Mouse (Mus musculus) bone marrow macrophage, adult 2 months (primary cell): ENCODE data around the gene Rptor. TPM values are rescaled to one million over a fixed set of nuclear protein-coding genes. Genes with fewer than 3 reads are reported as not detected.
A peak's percentile ranks its signal among the peaks of the same experiment; 100 is the strongest.

Experiments
- H3K27ac ChIP-seq: 2 replicates; pipeline ENCODE4 v1.5.1; 2012; ENCODE audit warnings: low read depth, low read length; ENCODE audit not compliant: insufficient read depth
- H3K4me1 ChIP-seq: 2 replicates; pipeline ENCODE4 v1.6.1; 2012; ENCODE audit warnings: low read length; ENCODE audit not compliant: control insufficient read depth, insufficient read depth
- H3K4me3 ChIP-seq: 2 replicates; pipeline ENCODE4 v1.5.1; 2012; ENCODE audit warnings: mild to moderate bottlenecking, low read length, moderate library complexity; ENCODE audit not compliant: insufficient read depth
- CTCF ChIP-seq: IDR thresholded peaks from 2 replicates; pipeline ENCODE4 v1.5.1; 2012; ENCODE audit warnings: low read depth, mild to moderate bottlenecking, low read length, moderate library complexity
- POLR2A ChIP-seq: IDR thresholded peaks from 2 replicates; pipeline ENCODE4 v1.6.1; 2012; ENCODE audit warnings: mild to moderate bottlenecking, low read depth, low read length, borderline replicate concordance
- polyA plus RNA-seq: library from polyadenylated mRNA; stranded (reverse); fragments of >200 nt; gene quantifications from 2 replicates; pipeline ENCODE4 v1.2.4, GENCODE M21; 2012; ENCODE audit not compliant: missing spikeins, insufficient read depth, insufficient read length

Gene Rptor
- polyA plus RNA-seq, 1 experiment: 23.8 TPM

GRCm38 (mm10) chr11:119901174-119901573 is 298.5 kb downstream of the Rptor start:
- Histone ChIP-seq H3K27ac (no peak overlapping the region), H3K4me1 (no peaks in the 10 kb centered on the region), H3K4me3 (no peak overlapping the region)
- TF ChIP-seq POLR2A (no peak), CTCF (no peak)

- H3K27ac ChIP-seq: no peak overlapping the region
- H3K4me3 ChIP-seq: no peak overlapping the region
- TF ChIP-seq CTCF (no peak), POLR2A (no peak)
- no peaks in the 10 kb centered on the region for H3K4me1 ChIP-seq
Observed at GRCm38 (mm10) chr11:119902891-119903290, 300.2 kb downstream of the Rptor start.

- TF ChIP-seq POLR2A (no peak), CTCF (peak; percentile 93)
- H3K4me3 ChIP-seq: no peak overlapping the region
- no peak overlapping the region for H3K27ac ChIP-seq
- H3K4me1 ChIP-seq: no peaks in the 10 kb centered on the region
Observed at GRCm38 (mm10) chr11:119904621-119905286, 302.0 kb downstream of the Rptor start.

GRCm38 (mm10) chr11:119905794-119906193 is 303.1 kb downstream of the Rptor start:
- Histone ChIP-seq H3K4me1 (no peaks in the 10 kb centered on the region), H3K27ac (no peak overlapping the region), H3K4me3 (no peak overlapping the region)
- no peak for TF ChIP-seq CTCF
- no peak for TF ChIP-seq POLR2A

- no peaks in the 10 kb centered on the region for H3K4me1 ChIP-seq
- H3K4me3 ChIP-seq: no peak overlapping the region
- no peak overlapping the region for H3K27ac ChIP-seq
- no peak for TF ChIP-seq POLR2A
Observed at GRCm38 (mm10) chr11:119907006-119907650, 304.4 kb downstream of the Rptor start.

GRCm38 (mm10) chr11:119907711-119908110 is 305.0 kb downstream of the Rptor start:
- H3K4me1 ChIP-seq: peaks cover under 1% of the 10 kb centered on the region

GRCm38 (mm10) chr11:119909436-119909835 is 306.7 kb downstream of the Rptor start:
- H3K27ac ChIP-seq: no peak overlapping the region
- H3K4me1 ChIP-seq: peaks cover 7% of the 10 kb centered on the region
- TF ChIP-seq POLR2A (peak; percentile 40; the same call in 1 of the 2 replicates), CTCF (peak; percentile 99)
- no peak overlapping the region for H3K4me3 ChIP-seq

More at GRCm38 (mm10) chr11:119907711-119908110, 305.0 kb downstream of the Rptor start:
- no peak overlapping the region for H3K4me3 ChIP-seq
- TF ChIP-seq CTCF: no peak
- TF ChIP-seq POLR2A: no peak
- no peak overlapping the region for H3K27ac ChIP-seq

- H3K4me1 ChIP-seq: peaks cover 28% of the 10 kb centered on the region
- TF ChIP-seq POLR2A: no peak
- TF ChIP-seq CTCF: no peak
- H3K4me3 ChIP-seq: peak overlapping the region; percentile 93
- H3K27ac ChIP-seq: no peak overlapping the region
Observed at GRCm38 (mm10) chr11:119912845-119913244, 310.1 kb downstream of the Rptor start.

- peak within 1 kb of the TSS; percentile 58 for H3K27ac ChIP-seq
- TF ChIP-seq POLR2A (no peak), CTCF (no peak)
- peaks cover 28% of the 10 kb centered on the region for H3K4me1 ChIP-seq
- peak within 1 kb of the TSS; percentile 93 for H3K4me3 ChIP-seq
Observed at GRCm38 (mm10) chr11:119913291-119913934, 310.7 kb downstream of the Rptor start, which contains the start of gene Chmp6. Chmp6 (plus strand) TSS chr11:119913441.

GRCm38 (mm10) chr11:119913935-119914314 is 311.2 kb downstream of the Rptor start:
- H3K27ac ChIP-seq: peak overlapping the region; percentile 58
- peak overlapping the region; percentile 93 for H3K4me3 ChIP-seq
- H3K4me1 ChIP-seq: peaks cover 28% of the 10 kb centered on the region
- TF ChIP-seq CTCF: no peak
- TF ChIP-seq POLR2A: no peak
